Mouse (Mus musculus): ENCODE measurements at regions not wholly inside any gene's neighbourhood (a gene's known extent, or its start where the extent isn't known, plus 50 kb on each side); places are given as distances from the start of the nearest gene placed in this dataset.

- no peak for DNase-seq (ENCODE audit: low spot score)
Observed at GRCm38 (mm10) chr10:21446641-21447040, 69.5 kb downstream of the Aldh8a1 start.

- DNase-seq (ENCODE audit: low spot score), result no peak
Observed at GRCm38 (mm10) chr10:21448132-21448531, 71.0 kb downstream of the Aldh8a1 start.

DNA sequence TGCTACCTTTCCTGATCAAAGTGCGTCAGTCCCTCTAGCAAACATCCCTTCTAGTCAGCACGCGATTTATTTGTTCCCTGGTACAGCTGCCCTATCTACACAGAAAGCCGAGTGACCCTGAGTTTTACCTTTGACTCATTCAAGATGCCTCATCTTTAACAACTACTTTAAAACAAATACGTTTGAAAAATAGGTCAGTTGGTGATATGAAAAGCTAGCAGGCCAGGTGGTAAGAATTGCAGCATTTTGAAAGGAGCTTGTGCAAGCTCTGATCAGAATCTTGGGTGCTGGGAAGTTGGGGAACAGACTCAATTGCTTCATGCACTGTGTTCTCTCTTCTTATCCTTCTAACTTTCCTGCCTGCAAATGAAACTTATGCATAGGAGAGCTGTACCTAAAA lies 71.9 kb downstream of the Aldh8a1 start:
- DNase-seq (ENCODE audit: low spot score), result no peak

GRCm38 (mm10) chr10:21452611-21453010 lies 75.5 kb downstream of the Aldh8a1 start:
- DNase-seq (ENCODE audit: low spot score), result no peak

- DNase-seq (ENCODE audit: low spot score), result no peak
Observed at GRCm38 (mm10) chr10:21453527-21453926, 76.4 kb downstream of the Aldh8a1 start.

DNA sequence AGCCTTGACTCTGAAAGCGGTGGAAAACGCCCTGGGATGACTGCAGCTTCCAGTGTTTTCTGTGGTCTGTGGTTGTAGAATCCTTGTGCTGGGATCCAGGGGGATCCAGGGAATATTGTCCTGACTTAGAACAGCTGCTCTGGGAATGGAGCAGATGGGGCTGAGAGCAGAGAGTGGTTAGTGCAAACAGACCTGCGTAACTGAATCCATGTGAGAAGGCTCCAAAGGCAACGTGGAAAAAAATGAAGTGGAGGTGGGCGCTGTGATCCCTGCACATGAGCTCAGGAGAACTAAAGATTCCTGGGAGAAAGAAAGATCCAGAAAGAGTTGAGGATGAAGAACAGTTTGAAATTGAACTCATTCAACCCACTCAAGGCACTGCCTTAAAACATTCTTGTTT lies 77.1 kb downstream of the Aldh8a1 start:
- DNase-seq (ENCODE audit: low spot score), result no peak

DNA sequence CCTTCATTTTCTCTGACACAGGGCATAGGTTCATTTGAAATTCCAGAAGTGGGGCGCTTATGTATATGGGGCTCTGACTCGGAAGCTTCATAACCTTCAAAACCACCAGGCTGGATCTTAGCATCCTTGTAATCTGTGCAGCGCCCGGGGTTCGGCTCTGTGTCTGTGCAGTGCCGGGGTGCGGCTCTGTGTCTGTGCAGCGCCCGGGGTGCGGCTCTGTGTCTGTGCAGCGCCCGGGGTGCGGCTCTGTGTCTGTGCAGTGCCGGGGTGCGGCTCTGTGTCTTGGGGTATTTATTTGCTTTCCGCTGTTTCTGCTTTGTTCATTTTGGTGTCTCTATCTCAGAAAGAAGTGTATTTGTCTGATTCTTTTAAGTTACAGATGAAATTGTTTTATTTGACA lies 77.7 kb downstream of the Aldh8a1 start:
- DNase-seq (ENCODE audit: low spot score), result no peak

GRCm38 (mm10) chr10:21455863-21456262 lies 78.8 kb downstream of the Aldh8a1 start:
- DNase-seq (ENCODE audit: low spot score), result no peak

DNA sequence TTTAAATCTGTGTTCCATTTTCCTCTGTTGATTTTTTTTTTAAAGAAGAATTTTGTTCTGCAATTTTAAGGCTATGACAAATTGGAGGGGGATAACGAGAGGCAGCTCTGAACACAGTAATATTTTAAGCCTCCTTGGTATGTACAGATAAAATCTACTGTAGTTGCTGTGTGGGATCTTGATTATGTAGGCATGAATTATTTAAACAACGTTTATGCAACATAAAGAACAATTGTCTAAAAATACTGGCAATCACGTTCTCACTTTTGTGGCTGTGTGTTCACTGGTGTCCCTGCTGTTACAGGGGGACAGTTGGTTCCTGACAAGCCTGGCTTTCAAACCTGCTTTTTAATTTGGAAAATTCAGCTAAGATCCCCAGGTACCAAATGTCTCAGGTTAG lies 79.3 kb downstream of the Aldh8a1 start:
- DNase-seq (ENCODE audit: low spot score), result no peak

DNA sequence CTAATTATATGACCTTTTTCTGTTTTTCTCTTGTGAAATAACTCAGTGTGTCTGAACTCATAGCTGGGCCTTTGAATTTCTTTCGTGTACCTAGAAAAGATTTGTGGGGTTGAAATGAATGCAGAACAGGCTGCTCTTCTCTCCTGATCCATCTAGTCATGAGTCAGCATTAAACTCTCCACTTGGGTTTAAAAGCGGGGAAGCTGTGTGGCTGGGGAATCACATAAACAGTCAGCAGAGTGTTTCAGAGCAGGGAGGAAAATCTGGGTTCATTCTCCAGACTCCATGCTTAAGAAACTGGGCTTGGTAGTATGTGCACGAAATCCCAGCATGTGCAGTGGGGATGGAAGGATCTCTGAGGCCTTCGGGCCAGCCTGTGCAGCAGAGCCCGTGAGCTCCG lies 79.9 kb downstream of the Aldh8a1 start:
- DNase-seq (ENCODE audit: low spot score), result no peak

DNA sequence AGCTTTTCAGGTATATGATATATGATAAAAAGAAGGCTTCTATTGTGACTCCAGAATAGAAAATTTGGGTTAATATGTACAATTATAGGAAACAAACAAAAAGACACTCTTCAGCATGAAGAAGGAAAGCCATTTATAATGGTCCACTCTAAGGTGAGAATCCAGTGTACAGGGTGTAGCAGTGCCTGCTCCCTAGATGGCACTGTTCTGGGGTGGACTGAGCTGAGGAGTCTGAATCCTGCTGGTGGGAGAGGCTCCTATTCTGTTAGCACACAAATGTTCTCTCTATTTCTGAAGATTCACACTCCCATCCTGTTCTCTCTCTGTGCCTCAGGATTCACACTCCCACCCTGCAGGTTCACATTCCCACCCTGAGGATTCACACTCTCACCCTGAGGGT lies 81.5 kb downstream of the Aldh8a1 start:
- DNase-seq (ENCODE audit: low spot score), result no peak

- DNase-seq (ENCODE audit: low spot score), result no peak
Observed at GRCm38 (mm10) chr10:21460062-21460461, 83.0 kb downstream of the Aldh8a1 start.

- DNase-seq (ENCODE audit: low spot score), result no peak
Observed at GRCm38 (mm10) chr10:21462915-21463314, 85.8 kb downstream of the Aldh8a1 start.

DNA sequence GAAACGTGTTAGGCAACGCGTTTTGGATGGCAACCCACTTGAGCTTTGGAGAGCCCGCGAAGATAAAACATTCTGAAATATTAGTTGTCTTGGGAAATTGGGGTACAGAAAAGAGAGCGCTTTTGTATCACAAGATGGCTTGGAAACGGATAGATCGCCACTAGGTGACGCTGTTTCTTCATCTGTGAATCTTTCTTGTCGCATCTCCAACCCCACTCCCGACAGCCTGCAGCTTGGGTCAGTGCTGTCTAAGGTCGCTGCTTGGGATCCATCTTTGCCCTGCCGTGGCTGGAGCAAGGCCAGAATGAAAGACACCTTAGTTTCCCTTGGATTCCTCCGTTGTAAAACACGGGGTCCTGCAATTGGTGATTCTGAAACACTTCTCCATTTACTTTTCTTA lies 88.3 kb downstream of the Aldh8a1 start:
- DNase-seq (ENCODE audit: low spot score), result peak; percentile 95

DNA sequence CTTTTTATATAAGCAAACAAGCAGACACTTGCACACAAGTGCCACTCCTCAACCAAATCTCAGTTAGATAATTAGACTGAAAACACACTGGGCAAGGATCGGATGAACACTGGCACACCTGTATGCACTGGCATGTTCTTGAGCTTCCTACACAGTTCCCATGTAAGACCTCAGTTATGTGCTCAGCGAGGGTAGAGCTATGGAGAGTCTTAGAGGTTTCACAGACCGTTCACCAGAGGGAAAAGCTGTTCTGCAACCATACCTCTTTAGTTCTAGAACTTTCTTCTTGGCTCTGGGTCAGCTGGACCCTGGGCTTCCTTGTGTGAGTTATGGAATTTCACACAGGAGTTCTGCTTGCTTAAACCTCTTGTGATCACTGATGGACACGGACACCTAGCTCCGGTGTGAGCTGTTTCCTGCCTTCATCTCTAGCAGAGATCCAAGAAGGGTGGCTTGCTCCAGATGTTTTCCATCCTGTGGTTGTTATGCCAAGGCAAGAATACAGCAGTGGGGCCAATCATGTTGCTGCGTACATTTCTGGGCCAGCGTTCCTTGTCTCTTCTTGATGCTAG lies 88.8 kb downstream of the Aldh8a1 start:
- DNase-seq (ENCODE audit: low spot score), result no peak

DNA sequence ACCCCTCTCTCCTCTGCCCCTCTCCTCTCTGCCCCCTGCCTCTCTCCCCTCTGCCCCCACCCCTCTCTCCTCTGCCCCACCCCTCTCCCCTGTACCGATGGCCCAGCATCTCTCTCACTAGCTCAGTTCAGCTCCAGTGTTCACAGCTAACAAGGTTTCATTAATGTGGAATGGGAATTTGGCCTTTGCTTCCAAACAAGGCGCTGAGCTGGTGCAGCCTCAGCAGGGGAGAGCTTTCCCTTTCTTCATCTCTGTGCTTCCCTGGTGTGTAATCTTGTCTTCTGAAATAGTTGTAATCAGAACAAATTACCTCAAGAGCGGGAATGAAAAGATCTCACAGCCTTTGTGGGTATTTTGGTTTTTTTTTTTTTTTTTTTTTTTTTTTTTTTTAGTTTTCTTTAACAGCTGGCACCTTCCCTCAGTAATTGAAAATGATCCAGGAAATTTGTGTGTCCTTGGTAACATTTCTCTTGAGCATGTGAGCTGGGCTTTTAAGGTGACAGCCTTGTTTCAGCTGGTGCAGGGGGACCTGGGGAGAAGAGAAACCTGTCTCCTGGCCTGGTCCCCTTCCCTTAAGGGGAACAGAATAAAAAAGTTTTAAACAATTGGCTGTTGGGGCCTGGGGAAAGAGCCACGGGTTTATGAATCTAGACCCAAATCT lies 90.5 kb downstream of the Aldh8a1 start:
- no peak for DNase-seq (ENCODE audit: low spot score)

GRCm38 (mm10) chr10:21468421-21468820 lies 91.3 kb downstream of the Aldh8a1 start:
- no peak for DNase-seq (ENCODE audit: low spot score)

GRCm38 (mm10) chr10:21469961-21470360 lies 92.9 kb downstream of the Aldh8a1 start:
- no peak for DNase-seq (ENCODE audit: low spot score)

DNA sequence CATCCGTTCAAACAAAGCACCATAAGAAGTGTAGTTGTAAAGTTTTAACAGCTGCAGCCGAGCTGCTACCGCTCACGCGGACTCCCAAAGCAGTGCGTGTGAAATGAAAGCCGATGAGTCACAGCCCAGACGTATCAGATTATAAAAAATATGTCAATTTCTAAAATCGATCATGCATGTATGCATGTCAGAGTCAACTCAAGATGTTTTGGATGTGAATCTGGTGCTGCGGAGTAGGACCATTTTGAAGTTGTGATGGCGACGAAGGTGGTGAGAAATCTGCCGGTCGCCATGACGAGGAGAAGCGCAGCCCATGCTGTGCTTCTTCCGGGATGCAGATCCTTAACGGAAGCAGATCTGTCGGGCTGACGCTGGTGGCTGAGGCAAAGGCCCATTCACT lies 93.5 kb downstream of the Aldh8a1 start:
- no peak for DNase-seq (ENCODE audit: low spot score)

- no peak for DNase-seq (ENCODE audit: low spot score)
Observed at GRCm38 (mm10) chr10:21474242-21474641, 97.2 kb downstream of the Aldh8a1 start.

- DNase-seq (ENCODE audit: low spot score), result no peak
Observed at GRCm38 (mm10) chr10:21478004-21478403, 100.9 kb downstream of the Aldh8a1 start.

DNA sequence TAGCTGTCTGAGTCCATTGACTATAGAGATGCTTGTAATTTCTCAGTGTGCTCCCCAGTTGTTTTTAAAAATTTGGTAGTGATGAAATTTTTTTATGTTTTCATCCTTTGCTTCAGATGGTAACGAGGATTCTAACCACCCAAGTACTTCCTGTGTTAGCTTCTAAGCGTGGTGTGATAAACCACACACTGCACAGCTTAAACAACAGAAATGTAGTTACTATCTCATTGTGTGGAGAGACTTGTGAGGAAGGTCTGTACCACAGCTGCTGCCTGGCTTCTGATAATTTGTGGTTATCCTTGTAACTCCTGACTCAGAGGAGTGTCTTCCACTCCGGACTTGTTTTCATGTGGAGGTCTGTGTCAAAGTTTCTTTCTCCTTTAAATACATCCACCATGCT lies 102.3 kb downstream of the Aldh8a1 start:
- no peak for DNase-seq (ENCODE audit: low spot score)

- no peak for DNase-seq (ENCODE audit: low spot score)
Observed at GRCm38 (mm10) chr10:21481255-21481654, 104.2 kb downstream of the Aldh8a1 start.

- no peak for DNase-seq (ENCODE audit: low spot score)
Observed at GRCm38 (mm10) chr10:21482055-21482454, 105.0 kb downstream of the Aldh8a1 start.

Measured in embryo, embryonic 10.5 days (tissue).